Mouse (Mus musculus): Measurements from ENCODE around the gene Il16.

The Il16 gene

GRCm38 (mm10) chr7:83606796-83607195 lies 138.7 kb downstream of the Il16 start:
- no peak for DNase-seq (ENCODE audit: extremely low spot score)

- DNase-seq (ENCODE audit: extremely low spot score): no peak
These were observed 141.2 kb downstream of the Il16 start for GRCm38 (mm10) chr7:83604180-83604944.

GRCm38 (mm10) chr7:83599913-83600286 lies 145.6 kb downstream of the Il16 start:
- DNase-seq (ENCODE audit: extremely low spot score): peak; percentile 39

- DNase-seq (ENCODE audit: extremely low spot score): no peak
These were observed 146.3 kb downstream of the Il16 start for GRCm38 (mm10) chr7:83598997-83599912.

GRCm38 (mm10) chr7:83597063-83597462 lies 148.5 kb downstream of the Il16 start:
- no peak for DNase-seq (ENCODE audit: extremely low spot score)

- no peak for DNase-seq (ENCODE audit: extremely low spot score)
These were observed 151.5 kb downstream of the Il16 start for GRCm38 (mm10) chr7:83594056-83594455.

Data from embryo, embryonic 9.5 days (tissue).